In genomic region chr9:121335568-121335967, GRCm38 (mm10) we compare ENCODE assay signal across 10 mouse cellular contexts. TPM values are rescaled to one million over a fixed set of nuclear protein-coding genes. Genes with fewer than 3 reads are reported as not detected.
DNase-seq lines count a peak whose midpoint lies in the region; ATAC-seq lines count a peak whose summit lies in the region.
"Had no signal": no experiment of that assay in that cellular context is flagged by ENCODE, and none has a peak within 500 bp of the region (broad histone marks: within the 10 kb centered on the region; RNA-seq: fewer than 3 reads in every experiment).

No protein-coding gene starts in this region.

- no peaks in the 10 kb centered on the region for H3K27me3 ChIP-seq in midbrain, embryonic 11.5 days (ENCODE audit: control insufficient read depth, insufficient read depth, low read length)
- H3K27me3 ChIP-seq: embryonic facial prominence, embryonic 15.5 days had no signal

- H3K4me2 ChIP-seq in midbrain, embryonic 11.5 days: no peak overlapping the region
- H3K4me2 ChIP-seq: embryonic facial prominence, embryonic 15.5 days had no signal

- no peaks in the 10 kb centered on the region for H3K9me3 ChIP-seq in midbrain, embryonic 11.5 days (ENCODE audit: control insufficient read depth, low read length)
- H3K9me3 ChIP-seq: embryonic facial prominence, embryonic 15.5 days had no signal

- peak overlapping the region; percentile 40; the same call in 1 of the 2 replicates for H3K27ac ChIP-seq in midbrain, embryonic 11.5 days (ENCODE audit: low read depth, low read length)
- H3K27ac ChIP-seq: embryonic facial prominence, embryonic 15.5 days had no signal

- no peak overlapping the region for H3K9ac ChIP-seq in midbrain, embryonic 11.5 days (ENCODE audit: low read length)
- H3K9ac ChIP-seq: embryonic facial prominence, embryonic 15.5 days had no signal

- peaks cover 66% of the 10 kb centered on the region for H3K4me1 ChIP-seq in midbrain, embryonic 11.5 days (ENCODE audit: control insufficient read depth, insufficient read depth, low read length)

- no peak overlapping the region for H3K4me3 ChIP-seq in midbrain, embryonic 11.5 days (ENCODE audit: low read depth, low read length)
- H3K4me3 ChIP-seq: embryonic facial prominence, embryonic 15.5 days had no signal

- WGBS in midbrain, embryonic 11.5 days: 32% methylated on average over 7 of the region's 7 CpGs

- DNase-seq in embryo, embryonic 10.5 days (ENCODE audit: low spot score): peak; percentile 23
- DNase-seq in embryo, embryonic 10 days (ENCODE audit: low spot score): no peak
- DNase-seq in heart, adult 8-10 months (ENCODE audit: low spot score): peak; percentile 68
- peak; percentile 61 for DNase-seq in kidney, adult 18-20 months
- DNase-seq in midbrain, embryonic 11.5 days (ENCODE audit: low spot score, missing footprints): no peak
- no peak for DNase-seq in urinary bladder, postnatal 36 days (ENCODE audit: low spot score in 2 of 2)
- no peak for DNase-seq in layer of hippocampus, postnatal 36 days
- DNase-seq in c-Kit-positive CD71-positive TER-119-positive erythroid progenitor cells, embryonic 14.5 days (ENCODE audit: low spot score): no peak
- DNase-seq: adrenal gland, adult 2 months had no signal

- no peaks in the 10 kb centered on the region for H3K36me3 ChIP-seq in midbrain, embryonic 11.5 days (ENCODE audit: control insufficient read depth, insufficient read depth, low read length)
- H3K36me3 ChIP-seq: embryonic facial prominence, embryonic 15.5 days had no signal

- no peak for ATAC-seq in midbrain, embryonic 11.5 days (ENCODE audit: low FRiP score)

RNA-seq across cellular contexts. Expression of gene Trak1, which starts 38.3 kb away (rescaled TPM):
- total RNA-seq in heart, adult 8-10 months (2022): 100 to 1,000 TPM; 294 to 334 (median 302) TPM
- polyA plus RNA-seq in midbrain, embryonic 11.5 days (2014; fragmentation: Nextera tagmentation; extraction: Ambion mirVana): 19.2 and 20.5 TPM in 2 replicates
- 100 to 1,000 TPM; 235 to 247 TPM for total RNA-seq in layer of hippocampus, postnatal 36 days (2021)

RNA-seq across cellular contexts. Expression of gene Ulk4, which starts 58.6 kb away (rescaled TPM):
- under 1 TPM; 0.14 to 0.41 (median 0.30) TPM for total RNA-seq in heart, adult 8-10 months (2022)
- 210 and 216 TPM in 2 replicates for polyA plus RNA-seq in midbrain, embryonic 11.5 days (2014; fragmentation: Nextera tagmentation; extraction: Ambion mirVana)
- total RNA-seq in layer of hippocampus, postnatal 36 days (2021): 10 to 100 TPM in 1 of 2 experiments, 1 to 10 TPM in 1; 7.2 to 10.6 TPM

Comparison
In these comparisons a context has a peak if more than half of its experiments do, and no peak if none do; other contexts are left out.
1. DNase-seq: peak in embryo, embryonic 10.5 days (single experiment), heart, adult 8-10 months (single experiment) and kidney, adult 18-20 months (single experiment); none in embryo, embryonic 10 days (single experiment), midbrain, embryonic 11.5 days (single experiment), urinary bladder, postnatal 36 days (0 of 2), layer of hippocampus, postnatal 36 days (0 of 2) and c-Kit-positive CD71-positive TER-119-positive erythroid progenitor cells, embryonic 14.5 days (single experiment).
2. RNA of gene Ulk4, which starts 58.6 kb away (total RNA-seq): 7.2 to 10.6 TPM in layer of hippocampus, postnatal 36 days; 0.14 to 0.41 TPM in heart, adult 8-10 months; every median in the first group is over 4 times any median in the second.